Mouse (Mus musculus) kidney, embryonic 16.5 days (tissue): ENCODE data around the gene Apod. TPM values are rescaled to one million over a fixed set of nuclear protein-coding genes. Genes with fewer than 3 reads are reported as not detected.

Experiments
- ATAC-seq: fragments of 200-750 bp; cut with Nextera tagmentation; 2 replicates; pipeline ENCODE4 v1.8.0; 2017; ENCODE audit warnings: moderate TSS enrichment; ENCODE audit not compliant: low FRiP score, low TSS enrichment
- H3K27ac ChIP-seq: fragments of 300-500 bp; sonication (generic); 2 replicates; pipeline ENCODE4 v1.5.1; 2014; ENCODE audit warnings: low read length
- H3K27me3 ChIP-seq: fragments of 300-500 bp; sonication (generic); 2 replicates; pipeline ENCODE4 v1.6.1; 2014; ENCODE audit warnings: low read length, control low read depth, mixed read lengths; ENCODE audit not compliant: insufficient read depth
- H3K36me3 ChIP-seq: fragments of 300-500 bp; sonication (generic); 2 replicates; pipeline ENCODE4 v1.6.1; 2014; ENCODE audit warnings: low read length, control low read depth, mixed read lengths; ENCODE audit not compliant: insufficient read depth
- H3K4me1 ChIP-seq: fragments of 300-500 bp; sonication (generic); 2 replicates; pipeline ENCODE4 v1.6.1; 2014; ENCODE audit warnings: low read length, control low read depth, mixed read lengths; ENCODE audit not compliant: insufficient read depth
- H3K4me2 ChIP-seq: fragments of 300-500 bp; sonication (generic); replicated peaks from 2 replicates; pipeline ENCODE4 v1.6.1; 2014; ENCODE audit warnings: low read depth, low read length
- H3K4me3 ChIP-seq: fragments of 300-500 bp; sonication (generic); 2 replicates; pipeline ENCODE4 v1.5.1; 2014; ENCODE audit warnings: mild to moderate bottlenecking, low read length
- H3K9ac ChIP-seq: fragments of 300-500 bp; sonication (generic); replicated peaks from 2 replicates; pipeline ENCODE4 v1.6.1; 2014; ENCODE audit warnings: low read length
- H3K9me3 ChIP-seq: fragments of 300-500 bp; sonication (generic); 2 replicates; pipeline ENCODE4 v1.6.1; 2016; ENCODE audit warnings: low read length, control low read depth
- WGBS: fragments of 180-500 bp; shearing (Covaris S2); extraction: QIAGEN DNeasy Blood & Tissue Kit; methylation state at CpG from one replicate; pipeline ENCODE4 v1.1.7; 2014; 5-methylcytosine and 5-hydroxymethylcytosine counted together
- polyA plus RNA-seq: library from polyadenylated mRNA; unstranded; fragments of >200 nt; fragmentation: Nextera tagmentation; extraction: Ambion mirVana; gene quantifications from 2 replicates; pipeline ENCODE4 v1.2.1, GENCODE M21; 2015

Apod gene
- polyA plus RNA-seq, 1 experiment from 2014 or later, result 0.56 TPM

DNA sequence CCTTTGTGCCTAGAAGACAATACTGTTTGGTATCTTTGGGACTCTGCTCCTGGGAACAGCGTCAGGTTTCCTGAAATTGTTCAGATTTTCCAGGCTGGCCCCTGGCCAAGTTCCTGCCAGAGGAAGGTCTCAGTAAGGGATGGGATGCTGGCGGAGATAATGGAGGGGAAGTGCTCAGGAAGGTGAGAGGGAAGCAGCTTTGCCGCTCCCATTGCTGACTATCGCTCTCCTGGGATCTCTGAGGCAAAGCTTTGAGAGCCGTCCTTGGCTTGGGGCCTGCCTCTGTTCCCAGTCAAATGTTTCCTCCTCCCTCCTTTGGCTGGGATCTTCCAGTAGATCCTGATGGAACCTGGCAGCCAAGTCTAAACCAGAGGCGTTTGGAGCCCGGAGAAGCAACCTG is 38.1 kb downstream of the Apod start:
- Histone ChIP-seq H3K9me3 (no peaks in the 10 kb centered on the region), H3K4me1 (peaks cover 19% of the 10 kb centered on the region), H3K36me3 (peaks cover 2% of the 10 kb centered on the region; the same call in 1 of the 2 replicates), H3K27ac (peak overlapping the region; percentile 73), H3K4me3 (no peak overlapping the region), H3K27me3 (no peaks in the 10 kb centered on the region), H3K4me2 (no peak overlapping the region), H3K9ac (no peak overlapping the region)
- no peak for ATAC-seq
- WGBS, result 62% methylated on average over 7 of the region's 7 CpGs

DNA sequence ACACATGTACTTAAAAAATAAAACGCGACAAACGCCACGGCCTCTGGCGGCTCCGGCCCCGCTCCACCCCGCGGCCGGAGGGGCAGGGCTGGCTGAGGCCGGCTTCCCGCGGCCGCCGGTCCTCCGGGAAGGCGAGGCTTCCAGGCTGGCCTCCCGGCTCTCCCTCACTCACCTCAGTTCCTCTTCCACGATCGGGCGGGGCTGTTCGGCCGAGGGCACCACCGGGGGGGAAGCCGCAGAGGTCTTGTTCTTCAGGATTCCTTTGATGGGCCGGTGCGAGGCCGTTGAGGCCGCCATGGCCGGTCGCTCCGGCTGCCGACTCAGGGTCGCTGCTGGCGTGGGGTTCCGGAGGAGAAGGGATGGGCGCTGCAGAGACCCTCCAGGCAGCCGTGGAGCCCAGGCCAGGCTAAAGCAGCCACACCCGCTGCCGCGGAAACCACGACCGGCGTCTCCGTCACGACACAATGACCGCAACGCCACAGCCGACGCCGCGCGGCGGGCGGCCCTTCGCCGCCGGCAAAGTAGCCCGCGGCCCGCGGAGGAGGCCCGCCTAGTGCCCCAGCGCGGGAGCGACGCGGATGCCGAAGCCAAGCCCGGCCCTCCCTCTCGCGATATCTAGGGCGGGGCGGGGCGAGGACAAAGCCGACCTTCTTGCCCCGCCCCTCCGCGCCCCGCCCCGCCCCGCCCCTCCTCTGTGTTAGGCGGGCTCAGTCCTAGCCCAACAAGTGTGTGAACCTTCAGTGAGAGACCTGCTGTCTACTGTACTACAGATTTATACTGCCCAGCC is 39.7 kb downstream of the Apod start, which contains the start of gene Ppp1r2:
Gene Ppp1r2, minus strand, starts transcription at position 604 of the 787 bp plus-strand sequence.
- Histone ChIP-seq H3K9me3 (no peaks in the 10 kb centered on the region), H3K4me2 (peak within 1 kb of the TSS; percentile 66), H3K27me3 (no peaks in the 10 kb centered on the region), H3K27ac (peak within 1 kb of the TSS; percentile 89), H3K4me3 (peak within 1 kb of the TSS; percentile 95), H3K36me3 (peaks cover 4% of the 10 kb centered on the region; the same call in 1 of the 2 replicates), H3K4me1 (peaks cover 24% of the 10 kb centered on the region), H3K9ac (peak within 1 kb of the TSS; percentile 99)
- ATAC-seq, result peak; percentile 98
- 0% methylated on average over 72 of the region's 83 CpGs for WGBS

DNA sequence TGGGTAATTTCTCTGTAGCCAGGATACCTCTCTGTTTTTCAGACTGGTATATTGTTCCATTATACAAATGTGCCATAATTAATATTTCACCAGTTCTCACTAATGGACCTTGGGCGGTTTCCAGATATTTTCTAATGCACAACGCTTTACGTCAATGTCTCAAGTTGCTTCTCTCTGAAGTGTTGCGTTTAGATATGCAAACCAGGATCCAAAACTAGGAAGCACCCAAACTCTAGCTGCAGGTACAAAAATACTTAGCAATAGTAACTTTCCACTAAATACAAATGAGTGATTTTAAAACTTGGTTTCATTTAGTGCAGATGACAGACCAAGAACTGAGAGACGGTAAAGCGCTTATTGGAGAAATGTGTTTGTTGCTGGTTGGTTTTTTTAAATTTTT is 40.5 kb downstream of the Apod start:
- WGBS, result under 1% methylated on average over 6 of the region's 6 CpGs
- ATAC-seq, result no peak
- Histone ChIP-seq H3K4me2 (peak overlapping the region; percentile 66), H3K9me3 (no peaks in the 10 kb centered on the region), H3K4me1 (peaks cover 27% of the 10 kb centered on the region), H3K36me3 (peaks cover 4% of the 10 kb centered on the region; the same call in 1 of the 2 replicates), H3K27me3 (no peaks in the 10 kb centered on the region), H3K27ac (no peak overlapping the region), H3K4me3 (peak overlapping the region; percentile 95), H3K9ac (peak overlapping the region; percentile 99)

DNA sequence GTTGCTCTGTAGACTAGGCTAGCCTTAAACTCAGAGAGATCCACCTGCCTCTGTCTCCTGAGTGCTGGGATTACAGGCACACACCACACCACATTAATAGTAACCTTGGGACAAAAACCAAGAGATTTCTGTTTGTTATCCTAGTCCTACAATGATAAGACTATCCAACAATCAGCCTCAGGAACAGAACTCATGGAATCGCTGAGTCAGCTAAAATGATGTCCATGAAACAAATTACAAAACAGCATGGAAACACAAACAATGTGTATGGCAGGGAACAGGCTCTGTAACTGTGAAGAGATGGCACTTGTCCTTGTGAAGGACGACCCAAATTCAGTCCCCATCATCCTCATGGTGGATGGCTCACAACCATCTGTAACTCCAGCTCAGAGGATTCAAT is 47.9 kb downstream of the Apod start:
- no peaks in the 10 kb centered on the region for H3K9me3 ChIP-seq
- ATAC-seq, result no peak
- WGBS, result 89% methylated on average over 2 of the region's 2 CpGs
- H3K4me1 ChIP-seq, result peaks cover 7% of the 10 kb centered on the region; the same call in 1 of the 2 replicates
- no peak overlapping the region for H3K4me3 ChIP-seq
- H3K36me3 ChIP-seq, result peaks cover 9% of the 10 kb centered on the region
- H3K27ac ChIP-seq, result no peak overlapping the region
- no peak overlapping the region for H3K9ac ChIP-seq
- no peak overlapping the region for H3K4me2 ChIP-seq
- H3K27me3 ChIP-seq, result no peaks in the 10 kb centered on the region

DNA sequence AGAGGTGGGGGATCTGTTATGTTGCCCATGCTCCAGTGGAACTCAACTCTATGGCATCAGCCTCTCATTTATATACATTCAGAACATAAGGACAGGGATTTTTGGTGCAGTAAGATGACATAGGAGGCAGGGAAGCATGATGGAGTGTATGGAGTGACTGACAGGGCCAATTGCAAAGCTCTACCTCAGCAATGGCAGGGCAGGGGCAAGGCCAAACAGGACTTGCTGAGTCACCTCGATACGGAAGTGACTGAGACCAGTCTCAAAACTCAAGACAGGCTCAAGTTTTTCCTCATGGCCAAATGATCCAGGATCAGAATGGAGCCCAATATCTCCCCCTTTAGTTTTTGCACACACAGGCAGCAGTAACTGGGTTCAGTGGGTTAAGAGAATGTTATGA is 58.5 kb downstream of the Apod start:
- Histone ChIP-seq H3K36me3 (peaks cover 31% of the 10 kb centered on the region), H3K4me3 (no peak overlapping the region), H3K27me3 (no peaks in the 10 kb centered on the region), H3K27ac (no peak overlapping the region), H3K4me2 (no peak overlapping the region), H3K9ac (no peak overlapping the region), H3K9me3 (no peaks in the 10 kb centered on the region), H3K4me1 (no peaks in the 10 kb centered on the region)
- 90% methylated on average over 2 of the region's 2 CpGs for WGBS
- no peak for ATAC-seq

DNA sequence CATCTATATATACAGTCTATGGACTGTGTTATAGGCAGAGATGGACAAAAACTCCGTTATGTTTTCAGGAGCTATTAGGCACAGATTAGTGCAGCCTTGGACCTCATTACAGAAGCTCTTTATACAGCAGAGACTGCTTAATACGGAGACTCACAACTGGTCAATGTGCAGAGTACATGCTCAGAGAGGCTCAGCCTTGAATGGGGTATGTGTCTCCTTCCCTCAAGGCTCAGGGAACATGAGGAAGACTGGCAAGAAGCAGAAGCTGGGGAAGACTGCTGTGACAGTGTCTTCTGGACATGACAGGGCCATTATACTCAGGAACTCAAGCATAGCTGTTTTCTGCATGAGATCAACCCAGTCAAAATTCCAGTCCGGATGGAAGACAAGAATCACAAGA is 58.9 kb downstream of the Apod start:
- no peak overlapping the region for H3K4me2 ChIP-seq
- no peaks in the 10 kb centered on the region for H3K9me3 ChIP-seq
- no peaks in the 10 kb centered on the region for H3K4me1 ChIP-seq
- no peak overlapping the region for H3K9ac ChIP-seq
- peaks cover 31% of the 10 kb centered on the region for H3K36me3 ChIP-seq
- no peak for ATAC-seq
- H3K4me3 ChIP-seq, result no peak overlapping the region
- 87% methylated on average over 3 of the region's 3 CpGs for WGBS
- no peaks in the 10 kb centered on the region for H3K27me3 ChIP-seq
- H3K27ac ChIP-seq, result no peak overlapping the region

DNA sequence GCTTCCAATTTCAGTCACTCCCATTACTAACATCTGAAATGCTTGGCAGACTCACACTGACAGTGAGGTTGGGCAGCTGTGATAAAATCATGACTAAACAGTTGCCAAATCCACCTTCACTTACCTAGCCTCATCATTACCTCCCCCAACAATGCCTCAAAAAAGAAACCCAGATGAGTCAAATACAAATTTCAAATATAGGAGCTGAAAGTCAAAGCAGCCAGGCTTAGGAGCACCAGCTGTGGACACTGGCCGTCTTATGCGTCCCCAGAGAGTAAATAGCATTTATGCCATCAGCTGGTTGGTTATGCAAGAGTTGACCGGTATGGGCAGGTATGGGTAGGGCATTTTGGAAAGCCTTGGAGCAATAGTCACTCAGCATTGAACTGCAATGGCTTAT is 65.2 kb downstream of the Apod start:
- H3K4me2 ChIP-seq, result no peak overlapping the region
- 91% methylated on average over 3 of the region's 3 CpGs for WGBS

DNA sequence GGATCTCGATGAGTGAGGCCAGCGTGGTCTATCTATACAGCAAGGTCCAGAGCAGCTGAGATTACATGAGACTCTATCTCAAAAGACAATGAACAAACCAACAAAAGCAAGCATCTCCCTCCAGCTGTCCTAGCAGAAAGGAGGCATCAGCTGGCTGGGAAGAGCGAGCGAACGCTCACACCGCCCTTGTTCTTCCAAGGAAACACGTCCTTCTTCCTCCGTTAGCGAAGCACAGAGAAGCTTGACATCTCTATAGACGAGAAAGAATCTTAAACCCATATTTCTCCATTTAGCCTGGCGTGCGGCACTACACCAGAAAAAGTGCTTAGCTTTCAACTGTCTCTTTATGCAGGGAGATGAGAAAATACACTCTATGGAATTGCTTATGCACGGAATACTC is 65.9 kb downstream of the Apod start:
- Histone ChIP-seq H3K4me2 (no peak overlapping the region), H3K4me3 (no peak overlapping the region), H3K4me1 (no peaks in the 10 kb centered on the region), H3K27me3 (no peaks in the 10 kb centered on the region), H3K9ac (no peak overlapping the region), H3K9me3 (no peaks in the 10 kb centered on the region), H3K36me3 (0 out of 2 replicates have a peak, but pooled peaks cover 5% of the 10 kb centered on the region), H3K27ac (no peak overlapping the region)
- ATAC-seq, result no peak
- 88% methylated on average over 13 of the region's 13 CpGs for WGBS

More for the DNA sequence above, 65.2 kb downstream of the Apod start:
- Histone ChIP-seq H3K9me3 (no peaks in the 10 kb centered on the region), H3K27me3 (no peaks in the 10 kb centered on the region), H3K4me3 (no peak overlapping the region), H3K27ac (no peak overlapping the region), H3K9ac (no peak overlapping the region), H3K4me1 (no peaks in the 10 kb centered on the region), H3K36me3 (0 out of 2 replicates have a peak, but pooled peaks cover 5% of the 10 kb centered on the region)
- ATAC-seq, result no peak

DNA sequence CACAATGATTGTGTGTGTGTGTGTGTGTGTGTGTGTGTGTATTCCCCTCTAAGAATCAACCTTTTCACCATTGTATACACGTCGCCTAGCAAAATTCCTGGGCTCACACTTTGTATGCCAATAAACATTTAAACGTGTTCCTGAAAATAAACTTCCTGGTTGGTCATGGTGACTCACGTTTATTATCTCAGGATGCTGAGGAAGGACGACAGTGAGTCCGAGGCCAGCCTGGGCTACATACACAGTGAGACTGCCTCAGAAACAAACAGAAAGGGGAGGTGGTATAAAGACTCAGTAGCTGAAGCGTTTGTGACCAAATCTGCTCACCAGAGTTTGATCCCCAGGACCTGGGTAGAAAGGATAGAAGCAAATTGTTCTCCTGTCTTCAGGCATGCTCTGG is 67.2 kb downstream of the Apod start:
- no peaks in the 10 kb centered on the region for H3K9me3 ChIP-seq
- H3K4me3 ChIP-seq, result no peak overlapping the region
- H3K4me1 ChIP-seq, result no peaks in the 10 kb centered on the region
- no peak overlapping the region for H3K4me2 ChIP-seq
- no peak overlapping the region for H3K27ac ChIP-seq
- no peak for ATAC-seq
- H3K36me3 ChIP-seq, result no peaks in the 10 kb centered on the region
- no peak overlapping the region for H3K9ac ChIP-seq
- WGBS, result 79% methylated on average over 7 of the region's 7 CpGs
- no peaks in the 10 kb centered on the region for H3K27me3 ChIP-seq
